Mouse (Mus musculus) cerebellum, postnatal 25 days (tissue): ENCODE data around the gene Itgae.

ENCODE experiments used
- DNase-seq, 2 experiments: peaks; one replicate each; pipeline ENCODE4 v3.0.0; 2021; ENCODE audit warnings: mixed read lengths in 2 of 2

Itgae gene

DNA sequence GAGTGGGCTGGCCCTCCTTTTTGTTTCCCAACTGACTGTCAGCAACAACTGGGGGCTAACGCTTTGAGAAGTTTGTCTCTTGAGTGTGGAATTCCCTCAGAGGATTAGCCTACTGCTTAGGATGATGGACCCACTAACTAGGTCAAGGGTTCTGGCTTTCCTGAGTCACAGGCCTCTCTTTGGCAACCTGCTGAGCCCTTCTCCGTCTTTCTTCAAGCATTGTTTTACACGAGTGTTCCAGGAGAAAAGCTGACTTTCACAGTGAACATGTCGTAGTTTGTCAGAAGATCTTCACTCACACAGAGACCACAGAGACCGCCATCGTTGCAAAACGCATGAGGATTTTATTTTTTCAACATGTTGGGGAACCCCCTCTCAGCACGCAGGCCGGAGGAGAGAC, 57.8 kb downstream of the Itgae start:
- no peak for DNase-seq

DNA sequence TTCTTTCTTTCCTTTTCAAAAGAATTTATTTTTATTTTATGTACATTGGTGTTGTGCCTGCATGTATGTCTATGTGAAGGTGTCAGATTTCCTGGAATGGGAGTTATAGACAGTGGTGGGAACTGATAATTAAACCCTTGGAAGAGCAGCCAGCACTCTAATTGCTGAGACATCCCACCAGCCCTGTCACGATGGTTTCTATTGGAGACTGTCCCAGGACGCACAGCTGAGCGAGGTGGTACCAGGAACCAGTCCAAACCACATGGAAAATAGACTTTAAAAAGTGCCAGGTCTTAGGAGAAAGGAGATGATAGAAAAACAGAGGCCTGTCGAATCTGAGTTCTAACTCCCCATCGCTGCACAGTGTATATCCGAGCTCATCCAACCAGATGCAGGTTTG, 64.7 kb downstream of the Itgae start:
- no peak for DNase-seq

DNA sequence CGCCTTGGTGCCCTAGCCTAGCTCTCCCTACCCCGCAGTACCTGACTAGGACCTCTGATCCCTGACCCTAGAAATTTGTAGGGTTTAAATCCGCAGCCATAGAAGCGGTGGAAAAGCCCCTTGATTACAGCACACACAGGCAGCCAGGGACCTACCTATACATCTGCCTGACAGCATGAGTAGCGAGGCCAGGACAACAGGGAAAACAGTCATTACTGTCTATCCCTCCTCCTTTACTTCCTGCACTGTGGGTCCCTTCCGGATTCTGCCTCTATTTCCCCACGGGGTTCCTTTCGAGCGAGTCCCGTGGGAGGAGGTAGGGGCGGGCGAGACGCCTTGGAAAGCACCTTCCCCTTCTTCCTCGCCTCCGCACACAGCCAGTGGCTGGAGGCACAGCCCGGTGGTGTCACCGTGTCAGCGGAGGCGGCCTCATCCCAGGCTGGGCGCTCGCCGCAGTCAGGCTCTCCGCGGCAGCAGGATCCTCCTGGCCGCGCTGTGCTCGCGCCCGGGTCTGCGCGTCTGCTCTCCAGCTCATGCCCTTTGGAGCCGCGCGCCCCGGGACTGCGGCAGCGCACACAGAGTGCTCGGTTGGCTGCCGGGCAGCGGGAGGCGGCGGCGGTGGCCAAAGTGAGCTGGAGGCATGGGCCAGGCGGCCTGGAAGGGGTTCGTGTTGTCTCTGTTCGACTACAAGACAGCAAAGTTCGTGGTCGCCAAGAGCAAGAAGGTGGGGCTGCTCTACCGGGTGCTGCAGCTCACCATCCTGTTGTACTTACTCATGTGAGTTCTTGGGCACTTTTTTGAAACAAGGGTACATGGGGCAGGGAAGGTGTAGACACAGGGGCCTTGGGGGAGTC, 69.8 kb downstream of the Itgae start, which contains the start of gene P2rx5:
Gene P2rx5 (plus strand): TSS at position 465 of the 854 bp plus-strand sequence.
- DNase-seq: peak; percentile 57 to 69

DNA sequence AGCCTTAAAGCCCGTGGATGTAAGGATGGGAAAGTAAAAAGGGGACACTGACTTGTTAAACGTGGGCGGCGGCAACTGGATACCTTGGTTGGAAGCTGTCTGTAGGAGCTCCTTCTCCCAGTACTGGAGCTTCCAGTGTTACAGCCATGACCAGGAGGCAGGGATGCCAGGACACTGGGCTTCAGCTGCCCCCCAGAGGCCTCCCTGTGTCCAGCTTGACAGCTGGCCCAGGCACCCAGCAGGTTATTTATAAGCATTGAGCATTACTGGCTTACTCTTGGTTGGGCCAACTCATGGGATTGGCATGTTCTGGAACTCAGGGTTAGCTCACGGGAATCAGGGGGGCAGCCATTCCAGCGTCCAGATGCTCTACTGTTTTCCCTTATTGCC, 70.4 kb downstream of the Itgae start:
- no peak for DNase-seq

DNA sequence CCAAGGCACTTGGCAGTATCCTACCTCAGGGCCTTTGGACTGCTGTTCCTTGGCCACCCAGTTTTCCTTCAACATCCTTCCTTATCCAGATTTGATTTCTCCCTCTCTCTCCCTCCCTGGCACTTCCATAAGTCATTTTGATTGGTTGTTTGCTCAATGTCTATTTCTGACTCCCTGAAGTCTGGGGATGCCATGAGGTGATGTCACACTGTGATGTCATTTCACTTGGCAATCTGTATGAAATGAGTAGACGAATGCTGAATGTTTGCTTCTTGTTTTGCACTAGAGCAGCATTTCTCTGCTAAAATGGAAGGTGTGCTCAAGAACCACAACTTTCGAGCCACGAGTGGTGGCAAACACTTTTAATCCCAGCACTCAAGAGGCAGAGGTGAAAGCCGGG, 71.2 kb downstream of the Itgae start:
- no peak for DNase-seq

DNA sequence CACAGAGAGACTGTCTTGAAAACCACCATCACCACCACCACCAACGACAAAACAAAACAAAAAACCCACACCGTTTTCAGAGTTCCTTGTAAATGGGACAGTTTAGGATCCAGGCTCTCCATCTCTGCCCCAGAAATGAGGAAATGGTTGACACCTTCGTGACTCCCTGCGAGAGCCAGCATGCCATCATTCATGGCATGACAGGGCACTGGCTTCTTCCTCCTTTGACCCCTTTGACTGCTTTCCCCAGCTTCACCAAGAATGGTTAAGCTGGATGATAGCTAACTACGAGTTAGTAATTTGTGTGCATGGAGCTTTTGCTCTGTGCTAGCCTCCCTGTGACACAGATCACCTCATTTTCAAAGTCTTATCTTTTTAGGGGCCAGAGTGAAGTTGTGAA, 71.9 kb downstream of the Itgae start:
- DNase-seq: no peak

DNA sequence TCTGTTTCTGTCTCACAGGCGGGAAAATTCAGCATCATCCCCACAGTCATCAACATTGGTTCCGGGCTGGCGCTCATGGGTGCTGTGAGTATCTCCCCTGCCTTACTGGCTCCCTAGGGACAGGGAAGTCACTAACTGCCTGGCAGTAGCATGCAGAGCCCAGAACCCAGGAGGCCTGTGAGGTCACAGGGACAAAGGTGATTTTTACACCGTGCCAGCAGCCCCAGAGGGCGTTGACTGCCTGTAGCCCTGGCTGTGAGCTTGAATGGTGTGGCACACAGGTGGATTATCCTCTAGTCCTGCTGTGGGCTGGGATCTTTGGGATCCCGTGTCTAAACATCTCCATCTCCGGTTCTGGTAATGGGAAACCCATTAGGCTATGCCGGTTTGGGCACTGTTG, 77.7 kb downstream of the Itgae start:
- DNase-seq: no peak

DNA sequence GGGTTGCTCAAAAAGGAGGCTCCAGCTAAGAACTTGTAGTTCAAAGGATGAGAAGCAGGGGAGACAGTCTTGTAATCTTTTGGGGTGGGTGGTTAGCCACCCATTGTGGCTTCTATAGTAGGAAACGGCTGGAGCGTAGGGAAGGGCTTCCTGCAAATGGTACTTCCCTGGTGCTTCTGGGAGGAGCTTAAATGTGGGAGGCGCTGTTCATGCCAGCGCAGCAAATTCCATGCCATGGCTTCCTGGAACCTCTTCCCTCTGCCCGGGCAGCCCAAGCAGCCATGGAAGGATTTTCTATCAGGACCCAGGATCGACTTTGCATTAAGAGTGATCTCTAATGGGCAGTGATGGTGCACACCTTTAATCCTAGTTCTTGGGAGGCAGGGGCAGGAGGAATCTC, 78.2 kb downstream of the Itgae start:
- DNase-seq: no peak

DNA sequence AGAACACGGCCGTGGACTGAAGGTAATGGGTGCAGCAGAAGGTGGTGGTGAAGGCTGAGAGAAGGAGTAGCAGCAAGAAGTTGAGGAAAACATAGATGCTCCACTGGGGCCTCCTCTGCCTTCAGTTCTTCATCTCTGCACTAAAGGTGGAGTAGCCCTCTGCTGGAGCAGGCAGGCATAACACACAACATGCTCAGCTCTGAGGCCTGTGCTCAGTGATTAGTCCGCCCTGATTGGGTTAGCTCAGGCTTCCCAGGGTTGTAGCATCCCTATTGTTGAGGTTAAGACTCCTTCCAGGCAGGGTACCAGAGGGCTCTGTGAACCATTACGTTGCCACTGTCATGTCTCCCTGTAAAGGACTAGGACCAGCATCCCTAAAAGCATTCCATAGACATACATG, 78.8 kb downstream of the Itgae start:
- peak; percentile 72 to 82 for DNase-seq

DNA sequence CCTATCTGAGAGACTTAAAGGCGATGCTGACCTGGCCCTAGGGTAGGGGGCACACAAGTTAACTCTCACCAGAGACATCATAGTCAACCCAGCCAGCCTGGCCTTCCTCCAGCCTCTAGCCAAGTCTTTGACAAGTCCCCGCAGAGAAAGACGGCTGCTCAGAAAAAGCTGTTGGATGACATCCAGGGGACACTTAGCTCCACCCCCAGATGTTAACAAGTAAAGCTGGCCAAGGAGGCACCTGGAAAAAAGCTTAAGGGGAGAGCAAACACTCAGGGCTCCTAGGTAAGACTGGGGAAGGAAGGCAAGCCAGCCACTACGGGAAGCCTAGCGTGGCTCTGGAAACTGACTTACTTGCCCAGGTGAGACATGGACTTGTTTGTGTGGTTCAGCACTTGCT, 81.8 kb downstream of the Itgae start:
- peak in 1 of 2 experiments; percentile 29 for DNase-seq

DNA sequence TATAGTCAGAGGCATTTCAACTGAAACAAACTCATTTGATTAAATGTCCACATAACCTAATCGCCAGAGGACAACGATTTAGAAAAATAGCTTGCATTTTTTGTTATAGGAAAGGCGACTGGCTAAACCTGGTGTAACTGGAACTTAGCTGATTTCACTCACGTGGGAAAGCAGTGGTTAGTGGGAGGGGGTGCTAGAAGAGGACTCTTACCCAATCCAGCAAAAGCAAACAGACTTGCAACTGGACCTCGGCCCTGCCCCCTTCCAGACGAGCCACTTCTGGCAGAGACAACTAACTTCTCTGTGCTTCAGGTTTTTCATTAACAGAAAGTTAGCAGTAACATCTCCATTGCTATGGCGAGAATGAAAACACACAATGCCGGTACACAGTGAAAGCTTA, 85.2 kb downstream of the Itgae start:
- DNase-seq: no peak

DNA sequence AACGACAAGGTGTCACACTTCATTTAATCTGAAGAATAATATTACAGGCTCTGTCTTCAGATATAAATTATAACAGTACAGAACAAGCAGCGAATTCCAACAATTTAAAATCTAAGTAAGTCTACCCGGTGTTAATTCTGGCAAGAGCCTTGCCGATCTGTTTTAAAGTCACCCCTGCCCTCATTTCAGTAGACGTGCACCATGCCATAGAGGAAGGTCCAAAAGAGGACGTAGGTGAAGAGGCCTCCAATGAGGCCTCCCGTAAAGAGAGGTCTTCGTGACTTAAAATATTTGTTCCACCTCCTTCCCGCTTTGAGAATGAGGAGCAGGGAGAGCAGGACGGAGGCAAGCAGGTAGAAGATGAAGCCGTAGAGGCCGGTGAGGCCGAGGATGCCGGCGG, 85.8 kb downstream of the Itgae start:
- DNase-seq: no peak

DNA sequence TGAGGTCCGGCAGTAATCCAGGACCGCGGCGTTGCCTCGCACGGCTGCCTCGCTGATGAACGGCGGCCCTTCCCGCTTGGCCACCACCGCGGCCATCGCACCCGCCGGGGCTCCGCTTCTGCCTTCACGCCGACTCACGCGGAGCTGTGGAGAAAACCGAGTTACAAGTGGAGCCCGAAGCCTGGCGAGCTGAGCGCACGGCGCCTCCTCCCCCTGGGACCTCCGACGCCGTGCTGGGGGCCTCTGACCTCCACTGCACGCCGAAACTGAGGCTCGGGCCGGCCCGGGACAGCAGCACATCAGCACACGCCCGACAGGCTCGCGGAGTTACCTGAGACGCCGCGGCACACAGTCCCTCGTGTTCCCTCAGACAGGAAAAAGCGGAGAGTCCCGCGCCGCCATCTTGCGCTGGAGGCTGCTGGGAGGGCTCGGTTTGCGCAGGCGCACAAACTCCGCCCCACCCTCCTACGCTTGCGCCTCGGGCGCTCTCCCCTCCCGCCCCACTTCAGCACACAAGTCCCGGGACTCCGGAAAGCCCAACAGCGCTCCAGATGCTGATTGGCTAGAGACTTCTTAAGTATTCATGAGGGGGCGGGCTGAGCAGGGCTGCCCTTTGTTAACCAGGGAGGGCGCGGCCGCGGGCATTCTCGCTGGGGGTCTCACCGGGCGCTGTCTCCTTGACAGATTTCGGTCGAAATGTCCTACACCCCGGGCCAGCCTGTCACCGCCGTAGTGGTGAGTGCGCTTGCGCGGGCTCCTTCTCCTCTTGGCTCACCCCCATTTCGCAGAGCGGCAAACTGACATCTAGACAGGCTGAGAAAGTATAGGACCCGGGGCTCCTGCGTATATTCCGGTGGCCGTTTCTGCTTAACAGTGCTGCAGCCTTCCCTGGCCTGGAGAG, 86.5 kb downstream of the Itgae start, which contains the start of the genes Emc6 and Tax1bp3:
Gene Emc6 (minus strand): TSS at position 430 of the 901 bp plus-strand sequence.
Gene Tax1bp3 (plus strand): TSS at position 476 of the 901 bp plus-strand sequence.
- DNase-seq: peak; percentile 96 to 98

DNA sequence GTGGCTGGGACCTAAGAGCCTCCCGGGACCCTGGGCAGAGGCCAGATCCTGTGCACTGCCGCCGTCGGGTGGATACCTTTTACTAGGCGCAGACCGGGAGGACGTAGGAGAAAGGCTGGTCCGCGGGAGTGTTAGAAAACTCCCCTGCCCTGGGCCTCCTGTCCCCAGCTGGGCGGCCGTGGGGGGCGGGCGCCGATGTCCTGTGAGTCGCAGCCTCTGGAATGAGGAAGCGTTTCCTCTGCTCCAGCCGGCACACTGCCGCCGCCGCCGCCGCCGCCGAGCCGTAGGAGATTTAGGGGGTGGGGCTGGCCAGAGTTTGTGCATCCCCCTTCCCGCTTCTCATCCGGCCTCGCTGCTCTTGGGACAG, 87.1 kb downstream of the Itgae start:
- DNase-seq: peak in 1 of 2 experiments; percentile 64

DNA sequence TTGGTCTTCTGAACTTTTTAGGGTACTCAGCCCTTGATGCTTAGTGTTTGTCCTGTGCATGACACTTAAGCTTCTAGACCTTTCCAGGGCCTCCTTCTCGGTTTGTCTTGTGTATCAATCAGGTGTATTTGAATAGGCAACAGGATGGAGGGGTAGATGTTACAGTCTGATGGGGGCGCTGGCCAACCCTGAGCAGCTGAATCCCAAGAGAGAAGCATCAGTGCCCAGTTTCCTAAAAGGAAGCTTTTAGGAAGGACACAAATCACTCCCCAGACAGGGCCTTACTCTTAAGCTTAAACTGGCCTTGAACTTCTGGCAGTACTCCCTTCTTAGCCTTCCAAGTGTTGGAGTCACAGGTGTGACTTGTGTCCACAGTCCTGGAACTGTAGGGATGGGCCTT, 87.5 kb downstream of the Itgae start:
- DNase-seq: no peak

DNA sequence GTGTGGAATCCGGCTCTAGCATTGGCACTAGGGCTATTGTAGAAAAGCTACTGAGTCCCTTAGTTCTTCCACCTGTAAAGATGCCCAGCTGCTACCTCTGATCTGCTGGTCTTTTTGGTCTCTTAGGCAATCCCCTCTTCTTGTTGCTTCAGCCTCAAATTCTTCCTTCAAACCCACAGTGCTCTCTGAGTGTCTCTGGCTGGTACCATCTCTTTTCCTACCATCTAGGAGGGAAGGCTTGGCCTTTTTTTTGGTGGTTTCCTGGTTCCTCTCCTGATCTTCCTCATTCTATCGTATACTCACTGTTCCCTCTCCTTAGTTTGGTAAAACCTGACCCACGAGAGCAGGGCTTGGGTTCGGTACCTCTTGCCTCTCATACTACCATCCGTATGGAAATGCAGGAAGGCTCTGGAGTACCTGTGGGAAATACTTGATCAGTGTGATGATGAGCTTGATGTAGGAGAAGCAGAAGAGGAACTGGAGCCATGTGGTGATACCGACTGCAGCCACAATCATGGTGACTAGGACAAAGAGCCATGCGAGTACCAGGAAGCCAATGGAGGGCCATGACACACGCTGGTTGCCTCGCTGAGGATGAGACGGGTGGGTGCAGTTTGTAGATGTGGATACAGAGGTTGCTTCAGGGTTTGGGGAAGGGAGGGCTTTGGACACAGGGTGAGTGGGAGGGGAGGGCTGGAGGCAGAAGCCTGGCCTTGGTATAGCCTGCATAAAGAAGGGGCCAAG, 95.7 kb downstream of the Itgae start:
- no peak for DNase-seq

DNA sequence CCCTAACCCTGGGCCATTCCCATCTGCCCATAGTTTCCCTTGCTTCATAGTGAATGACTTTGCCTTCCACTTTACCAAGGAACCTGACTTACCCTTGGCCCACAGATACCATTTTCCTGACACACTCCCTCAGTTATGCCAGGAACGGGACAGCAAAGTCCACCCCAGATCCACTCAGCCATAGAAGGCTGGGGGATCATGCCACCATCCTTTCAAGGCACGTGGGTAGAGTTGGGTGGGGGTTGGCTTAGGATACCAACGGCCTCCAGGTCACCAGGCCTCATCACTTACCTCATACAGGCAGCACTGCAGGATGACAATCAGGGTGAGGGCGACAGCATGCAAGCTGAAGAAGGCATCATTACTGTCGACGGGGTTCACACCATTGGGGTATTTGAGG, 96.8 kb downstream of the Itgae start:
- no peak for DNase-seq

DNA sequence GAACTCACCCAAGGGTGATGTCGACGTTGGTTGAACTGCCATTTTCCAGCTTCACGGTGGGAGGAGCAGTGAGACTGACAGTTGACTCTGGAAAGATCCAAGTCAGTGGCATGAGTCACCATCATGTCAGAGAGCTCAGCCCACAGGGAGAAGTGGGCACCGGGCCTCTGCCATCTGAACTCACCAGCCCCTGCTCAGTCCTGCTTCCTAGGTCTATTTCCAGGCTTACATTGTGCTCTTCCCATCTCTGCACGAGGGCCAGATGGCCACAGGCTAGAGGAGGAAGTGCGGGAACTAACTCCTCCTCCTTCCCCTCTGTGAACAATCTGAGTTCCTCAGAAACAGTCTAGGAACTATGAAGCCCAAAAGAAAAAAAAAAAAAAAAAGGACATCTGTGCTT, 102.7 kb downstream of the Itgae start:
- peak; percentile 77 to 82 for DNase-seq

DNA sequence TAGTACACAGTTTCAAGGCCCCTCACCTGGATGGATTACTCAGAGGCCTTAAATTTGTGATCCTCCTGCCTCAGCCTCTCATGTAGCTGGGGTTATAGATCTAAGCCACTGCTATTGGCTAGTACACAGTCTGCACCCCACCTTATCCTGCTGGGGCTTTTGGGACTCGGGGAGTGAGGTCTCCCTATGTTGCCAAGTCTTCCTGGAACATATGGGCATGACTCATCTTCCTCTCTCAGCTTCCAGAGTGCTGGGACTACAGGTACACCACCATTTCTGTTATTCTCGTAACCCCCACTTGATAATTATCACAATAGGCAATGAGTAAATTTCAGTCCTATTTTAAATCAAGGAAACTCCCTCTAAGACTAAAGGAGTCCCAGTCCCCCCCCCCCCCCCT, 104.1 kb downstream of the Itgae start:
- DNase-seq: no peak
